ENCODE assay signal across 8 mouse cellular contexts in genomic region chr19:57150275-57150674, GRCm38 (mm10).
A peak's percentile ranks its signal among the peaks of the same experiment; 100 is the strongest.
DNase-seq lines count a peak whose midpoint lies in the region; ATAC-seq lines count a peak whose summit lies in the region.

No protein-coding gene starts in this region.

- no peak overlapping the region for H3K4me2 ChIP-seq in kidney, embryonic 15.5 days
- no peak overlapping the region for H3K4me2 ChIP-seq in hindbrain, embryonic 13.5 days

- no peak overlapping the region for H3K4me3 ChIP-seq in kidney, embryonic 15.5 days (replicated peaks)
- no peak overlapping the region for H3K4me3 ChIP-seq in hindbrain, embryonic 13.5 days

- no peak overlapping the region for H3K27ac ChIP-seq in kidney, embryonic 15.5 days
- no peak overlapping the region for H3K27ac ChIP-seq in hindbrain, embryonic 13.5 days

- no peak overlapping the region for H3K9ac ChIP-seq in kidney, embryonic 15.5 days
- no peak overlapping the region for H3K9ac ChIP-seq in hindbrain, embryonic 13.5 days

- no peak for ATAC-seq in kidney, embryonic 15.5 days (replicated peaks; ENCODE audit: low FRiP score)
- peak; percentile 74 for ATAC-seq in common myeloid progenitor, adult 5-6 weeks (replicated peaks; ENCODE audit: low read depth, poor library complexity, severe bottlenecking)
- ATAC-seq in hindbrain, embryonic 13.5 days (ENCODE audit: low FRiP score): no peak

- peaks cover 41% of the 10 kb centered on the region for H3K4me1 ChIP-seq in kidney, embryonic 15.5 days
- peaks cover 8% of the 10 kb centered on the region for H3K4me1 ChIP-seq in hindbrain, embryonic 13.5 days (replicated peaks)

- H3K27me3 ChIP-seq in kidney, embryonic 15.5 days: no peaks in the 10 kb centered on the region
- H3K27me3 ChIP-seq in hindbrain, embryonic 13.5 days: 0 out of 2 replicates have a peak, but pooled peaks cover 4% of the 10 kb centered on the region

- peak; percentile 69 for DNase-seq in kidney, adult 18-20 months
- DNase-seq in CD4-positive helper T cell, adult 2 months (ENCODE audit: low read depth, low spot score): peak; percentile 69
- peak; percentile 75 for DNase-seq in MN1 (ENCODE audit: low spot score)
- peak; percentile 69 to 72 for DNase-seq in kidney, postnatal 4 days
- peak; percentile 19 to 39 for DNase-seq in thymus, postnatal 36 days

- no peaks in the 10 kb centered on the region for H3K9me3 ChIP-seq in kidney, embryonic 15.5 days (replicated peaks)
- H3K9me3 ChIP-seq in hindbrain, embryonic 13.5 days: no peaks in the 10 kb centered on the region

- H3K36me3 ChIP-seq in kidney, embryonic 15.5 days: no peaks in the 10 kb centered on the region
- no peaks in the 10 kb centered on the region; the same call in 1 of the 2 replicates for H3K36me3 ChIP-seq in hindbrain, embryonic 13.5 days

- WGBS in kidney, embryonic 15.5 days: 48% methylated on average over 1 of the region's 1 CpGs
- WGBS in hindbrain, embryonic 13.5 days: 55% methylated on average over 1 of the region's 1 CpGs
